Mouse (Mus musculus): Measurements from ENCODE around the gene Apobec2. TPM values are rescaled to one million over a fixed set of nuclear protein-coding genes. Genes with fewer than 3 reads are reported as not detected.

The Apobec2 gene
- polyA plus RNA-seq, 1 experiment from 2014 or later, result 2.4 TPM

Other genes with a start within 250 kb of the Apobec2 start
- gene Trem1, start 200.2 kb downstream of the Apobec2 start, polyA plus RNA-seq (2016; fragmentation: Nextera tagmentation; extraction: Ambion mirVana), result 0.09 TPM in 1 of 2 replicates, not detected in the other
- not detected in 2 replicates for gene Trem3, start 185.2 kb downstream of the Apobec2 start, polyA plus RNA-seq (2016; fragmentation: Nextera tagmentation; extraction: Ambion mirVana)
- gene Treml4, start 168.6 kb downstream of the Apobec2 start, polyA plus RNA-seq (2016; fragmentation: Nextera tagmentation; extraction: Ambion mirVana), result 0.14 TPM in 1 of 2 replicates, not detected in the other
- gene Treml2, start 133.4 kb downstream of the Apobec2 start, polyA plus RNA-seq (2016; fragmentation: Nextera tagmentation; extraction: Ambion mirVana), result 0.23 and 0.27 TPM in 2 replicates
- gene B430306N03Rik, start 116.8 kb downstream of the Apobec2 start, polyA plus RNA-seq (2016; fragmentation: Nextera tagmentation; extraction: Ambion mirVana), result 0.09 TPM in 1 of 2 replicates, not detected in the other
- 2.9 and 3.4 TPM in 2 replicates for gene Trem2, start 86.5 kb downstream of the Apobec2 start, polyA plus RNA-seq (2016; fragmentation: Nextera tagmentation; extraction: Ambion mirVana)
- 1.3 and 2.7 TPM in 2 replicates for gene Treml1, start 73.0 kb downstream of the Apobec2 start, polyA plus RNA-seq (2016; fragmentation: Nextera tagmentation; extraction: Ambion mirVana)
- 16.3 and 17.4 TPM in 2 replicates for gene Nfya, start 23.0 kb downstream of the Apobec2 start, polyA plus RNA-seq (2016; fragmentation: Nextera tagmentation; extraction: Ambion mirVana)
- gene Oard1, start 22.9 kb downstream of the Apobec2 start, polyA plus RNA-seq (2016; fragmentation: Nextera tagmentation; extraction: Ambion mirVana), result 58.7 and 62.6 TPM in 2 replicates
- 1.0 and 1.5 TPM in 2 replicates for gene Tspo2, start 18.6 kb upstream of the Apobec2 start, polyA plus RNA-seq (2016; fragmentation: Nextera tagmentation; extraction: Ambion mirVana)
- gene Unc5cl, start 22.0 kb upstream of the Apobec2 start, polyA plus RNA-seq (2016; fragmentation: Nextera tagmentation; extraction: Ambion mirVana), result 0.15 TPM in 1 of 2 replicates, not detected in the other

Measured in neural tube, embryonic 12.5 days (tissue).